Mouse (Mus musculus) G1E (cell line): ENCODE results near the gene Dock11. TPM values are rescaled to one million over a fixed set of nuclear protein-coding genes. Genes with fewer than 3 reads are reported as not detected.

Source experiments
- ATAC-seq: 2 replicates; pipeline ENCODE4 v1.8.0; 2016; ENCODE audit warnings: mild to moderate bottlenecking; ENCODE audit not compliant: insufficient number of reproducible peaks, poor library complexity, low FRiP score, severe bottlenecking; ENCODE audit errors: extremely low read depth
- DNase-seq: peaks from one replicate; pipeline ENCODE4 v3.0.0; 2012; ENCODE audit warnings: low spot score
- H3K27me3 ChIP-seq: 2 replicates; pipeline ENCODE4 v1.6.1; 2012; ENCODE audit warnings: mild to moderate bottlenecking, low read length, inconsistent platforms; ENCODE audit not compliant: insufficient read depth
- H3K36me3 ChIP-seq: replicated peaks from 2 replicates; pipeline ENCODE3; 2012; ENCODE audit warnings: mild to moderate bottlenecking, inconsistent platforms
- H3K4me1 ChIP-seq: 2 replicates; pipeline ENCODE4 v1.6.1; 2012; ENCODE audit warnings: low read depth, low read length, inconsistent platforms, mixed read lengths; ENCODE audit not compliant: insufficient read depth
- H3K4me3 ChIP-seq: 2 replicates; pipeline ENCODE4 v1.5.1; 2012; ENCODE audit warnings: low read depth, mild to moderate bottlenecking, inconsistent platforms, low read length, moderate library complexity, mixed read lengths
- H3K9me3 ChIP-seq: replicated peaks from 2 replicates; pipeline ENCODE4 v1.6.1; 2012; ENCODE audit warnings: inconsistent platforms
- CTCF ChIP-seq: IDR thresholded peaks from 2 replicates; pipeline ENCODE4 v1.5.1; 2012; ENCODE audit warnings: low read depth, low read length, inconsistent platforms, mixed read lengths
- GATA1 ChIP-seq: IDR thresholded peaks from 2 replicates; pipeline ENCODE4 v1.6.1; 2012; ENCODE audit warnings: borderline replicate concordance, low read length, inconsistent platforms, mixed read lengths
- GATA2 ChIP-seq: IDR thresholded peaks from 2 replicates; pipeline ENCODE4 v1.6.1; 2012; ENCODE audit warnings: low read depth, low read length, inconsistent platforms, borderline replicate concordance
- POLR2AphosphoS5 ChIP-seq: IDR thresholded peaks from 2 replicates; pipeline ENCODE4 v1.6.1; 2012; ENCODE audit warnings: low read depth, low read length, inconsistent platforms; ENCODE audit not compliant: insufficient replicate concordance
- TAL1 ChIP-seq: conservative IDR thresholded peaks from 2 replicates; pipeline ENCODE4 v1.6.1; 2012; ENCODE audit warnings: low read depth, low read length, inconsistent platforms, mixed read lengths
- polyA plus RNA-seq: library from polyadenylated mRNA; stranded (reverse); fragments of >175 nt; gene quantifications from 2 replicates; pipeline ENCODE4 v1.2.3, GENCODE M21; 2012
- total RNA-seq, 2 experiments: library from RNA; stranded (forward) in 1 of 2; stranded (reverse) in 1 of 2; fragments of 200-1000 nt in 1 of 2; fragments of >200 nt in 1 of 2; fragmentation: Nextera tagmentation in 1 of 2; gene quantifications; 2 replicates each; pipeline ENCODE4 v1.2.3; 2014 to 2017

The Dock11 gene
- total and polyA plus RNA-seq, 3 experiments, result not detected

DNA sequence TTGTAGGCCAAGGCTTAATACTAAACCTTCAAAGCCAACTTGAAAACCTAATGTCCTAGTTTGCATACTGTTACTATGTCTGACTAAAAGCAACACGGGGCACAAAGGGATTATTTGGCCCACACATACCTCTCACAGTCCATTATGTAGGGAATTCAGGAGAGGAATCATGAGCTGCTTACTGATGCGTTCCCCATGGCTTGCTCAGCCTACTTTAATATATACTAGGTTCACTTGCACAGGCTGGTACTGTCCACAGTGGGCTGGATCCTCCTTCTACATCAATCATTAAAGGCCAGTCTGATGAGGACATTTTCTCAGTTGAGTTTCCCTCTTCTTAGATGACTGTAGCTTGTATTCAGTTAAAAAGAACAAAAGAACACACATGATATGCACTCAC is 185.4 kb downstream of the Dock11 start:
- H3K27me3 ChIP-seq, result no peaks in the 10 kb centered on the region
- TF ChIP-seq POLR2AphosphoS5, result no peak
- TF ChIP-seq GATA2, result no peak
- no peak for TF ChIP-seq TAL1
- no peak for TF ChIP-seq CTCF
- no peak for TF ChIP-seq GATA1
- no peak for DNase-seq
- ATAC-seq, result no peak
- no peaks in the 10 kb centered on the region for H3K9me3 ChIP-seq
- H3K4me3 ChIP-seq, result no peak overlapping the region
- no peaks in the 10 kb centered on the region for H3K36me3 ChIP-seq
- no peaks in the 10 kb centered on the region for H3K4me1 ChIP-seq

DNA sequence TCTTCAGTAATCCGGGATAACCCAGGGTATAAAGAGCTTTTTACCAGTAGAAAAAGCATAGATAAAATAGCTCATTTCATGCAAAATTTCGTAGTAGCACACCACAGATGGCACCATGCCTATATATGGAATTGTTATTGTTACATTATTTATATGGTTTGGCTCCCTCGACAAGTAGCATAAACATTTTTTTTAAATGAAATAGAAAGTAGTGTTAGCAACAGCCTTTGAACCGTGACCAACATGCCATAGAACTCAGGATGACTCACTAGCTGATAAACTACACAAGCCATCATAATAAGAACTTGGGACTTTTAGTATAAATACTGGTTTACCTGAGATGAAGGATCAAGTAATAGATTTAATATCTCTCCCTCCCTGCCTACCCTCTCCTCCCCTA is 188.5 kb downstream of the Dock11 start:
- Histone ChIP-seq H3K27me3 (no peaks in the 10 kb centered on the region), H3K9me3 (no peaks in the 10 kb centered on the region), H3K4me3 (no peak overlapping the region), H3K4me1 (no peaks in the 10 kb centered on the region), H3K36me3 (no peaks in the 10 kb centered on the region)
- no peak for DNase-seq
- ATAC-seq, result no peak
- no peak for TF ChIP-seq POLR2AphosphoS5
- TF ChIP-seq TAL1, result no peak
- no peak for TF ChIP-seq CTCF

- Histone ChIP-seq H3K4me3 (no peak overlapping the region), H3K27me3 (no peaks in the 10 kb centered on the region), H3K36me3 (no peaks in the 10 kb centered on the region), H3K4me1 (no peaks in the 10 kb centered on the region), H3K9me3 (no peaks in the 10 kb centered on the region)
- TF ChIP-seq GATA2 (no peak), CTCF (no peak), POLR2AphosphoS5 (no peak), GATA1 (no peak)
- ATAC-seq, result no peak
- no peak for DNase-seq
Observed at GRCm38 (mm10) chrX:36082917-36083316, 194.3 kb downstream of the Dock11 start.

GRCm38 (mm10) chrX:36088464-36089256 is 200.0 kb downstream of the Dock11 start:
- no peaks in the 10 kb centered on the region for H3K4me1 ChIP-seq
- H3K27me3 ChIP-seq, result no peaks in the 10 kb centered on the region
- no peaks in the 10 kb centered on the region for H3K36me3 ChIP-seq
- no peak overlapping the region for H3K4me3 ChIP-seq
- H3K9me3 ChIP-seq, result no peaks in the 10 kb centered on the region
- no peak for ATAC-seq
- DNase-seq, result no peak
- no peak for TF ChIP-seq POLR2AphosphoS5
- no peak for TF ChIP-seq GATA2
- TF ChIP-seq CTCF, result no peak
- no peak for TF ChIP-seq GATA1
- TF ChIP-seq TAL1, result no peak

GRCm38 (mm10) chrX:36100883-36101282 is 212.3 kb downstream of the Dock11 start:
- H3K9me3 ChIP-seq, result no peaks in the 10 kb centered on the region
- no peaks in the 10 kb centered on the region for H3K4me1 ChIP-seq
- no peak for TF ChIP-seq POLR2AphosphoS5
- TF ChIP-seq TAL1, result no peak
- TF ChIP-seq GATA1, result no peak
- TF ChIP-seq GATA2, result no peak
- no peak for TF ChIP-seq CTCF
- no peaks in the 10 kb centered on the region for H3K27me3 ChIP-seq
- DNase-seq (no peak), ATAC-seq (no peak)
- H3K36me3 ChIP-seq, result no peaks in the 10 kb centered on the region
- no peak overlapping the region for H3K4me3 ChIP-seq

DNA sequence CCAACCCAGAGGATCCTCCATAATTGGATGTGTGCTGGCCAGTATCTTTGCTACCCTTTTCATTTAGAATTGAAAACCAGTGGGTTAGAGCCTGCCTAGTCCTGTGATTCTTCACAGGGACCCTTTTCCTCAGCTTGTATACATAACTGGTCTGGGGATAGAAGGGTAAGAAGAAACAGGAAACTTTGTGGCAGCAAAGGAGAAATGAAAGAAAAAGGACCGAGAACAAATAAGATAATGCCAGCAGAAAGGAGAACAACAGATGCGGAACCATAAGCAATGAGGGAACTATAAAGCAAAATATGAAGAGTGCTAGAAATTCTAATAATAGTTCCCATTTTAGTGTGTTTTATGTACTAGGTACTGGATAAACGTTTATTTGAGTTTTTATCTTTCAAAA is 212.7 kb downstream of the Dock11 start:
- H3K4me3 ChIP-seq, result no peak overlapping the region

More for the DNA sequence above, 212.7 kb downstream of the Dock11 start:
- no peak for TF ChIP-seq POLR2AphosphoS5
- no peak for TF ChIP-seq GATA2
- TF ChIP-seq CTCF, result no peak
- no peak for TF ChIP-seq TAL1
- no peak for TF ChIP-seq GATA1
- ATAC-seq (no peak), DNase-seq (no peak)
- no peaks in the 10 kb centered on the region for H3K27me3 ChIP-seq
- H3K4me1 ChIP-seq, result no peaks in the 10 kb centered on the region
- H3K9me3 ChIP-seq, result no peaks in the 10 kb centered on the region
- no peaks in the 10 kb centered on the region for H3K36me3 ChIP-seq
